Mouse (Mus musculus): ENCODE results near the gene Trp53i13. TPM values are rescaled to one million over a fixed set of nuclear protein-coding genes. Genes with fewer than 3 reads are reported as not detected.

The Trp53i13 gene
- polyA plus RNA-seq, 1 experiment from 2014 or later = 35.0 TPM

DNA sequence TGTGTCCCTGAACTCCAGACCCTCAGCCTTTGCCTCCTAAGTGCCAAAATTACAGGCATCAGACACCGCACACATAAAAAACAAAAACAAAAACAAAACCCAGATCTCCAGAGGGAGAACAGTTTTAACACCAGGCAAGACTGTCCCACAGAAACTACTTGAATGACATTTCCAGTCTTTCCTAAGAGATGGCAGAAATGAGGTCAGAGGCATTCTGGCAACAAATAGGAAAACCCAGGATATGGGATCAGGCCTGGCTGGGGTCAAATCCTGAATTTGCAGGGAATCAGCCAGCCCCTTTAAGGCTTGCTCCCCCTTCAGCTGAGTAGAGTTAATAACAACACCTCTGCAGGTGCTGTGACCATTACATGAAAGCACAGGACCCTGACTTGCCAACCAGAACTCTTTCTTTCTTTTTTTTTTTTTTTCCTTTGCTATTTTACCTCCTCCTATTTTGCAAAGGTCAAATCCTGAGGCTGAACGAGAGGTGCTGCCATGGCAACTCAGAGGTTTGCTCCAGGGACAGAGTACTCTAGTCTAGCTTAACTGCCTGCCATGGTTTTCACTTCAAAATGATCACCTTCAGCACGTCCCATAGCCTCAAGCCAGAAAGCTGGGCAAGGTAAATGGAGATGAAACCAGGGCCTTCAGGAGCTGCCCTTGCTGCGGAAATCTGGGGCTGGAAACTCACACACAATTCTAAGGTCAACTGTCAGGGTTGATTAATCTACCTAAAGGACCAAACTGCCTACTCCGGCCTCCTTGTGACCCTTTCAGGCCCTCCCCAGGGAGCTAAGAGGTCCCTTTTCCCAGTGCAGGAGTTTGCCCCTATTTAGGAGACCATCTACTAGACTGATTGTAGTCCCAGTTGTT lies 1.0 kb upstream of the Trp53i13 start:
- H3K9me3 ChIP-seq = no peaks in the 10 kb centered on the region
- H3K27ac ChIP-seq (replicated peaks) = no peak overlapping the region
- peaks cover 79% of the 10 kb centered on the region for H3K4me1 ChIP-seq
- H3K4me3 ChIP-seq = 0 out of 2 replicates have a peak overlapping the region, but pooled peaks have one; percentile 69
- WGBS = 48% methylated on average over 5 of the region's 5 CpGs
- H3K27me3 ChIP-seq (replicated peaks; ENCODE audit: low read depth, poor library complexity, severe bottlenecking) = peaks cover 42% of the 10 kb centered on the region
- H3K36me3 ChIP-seq (replicated peaks) = no peaks in the 10 kb centered on the region
- DNase-seq (ENCODE audit: low spot score) = no peak

DNA sequence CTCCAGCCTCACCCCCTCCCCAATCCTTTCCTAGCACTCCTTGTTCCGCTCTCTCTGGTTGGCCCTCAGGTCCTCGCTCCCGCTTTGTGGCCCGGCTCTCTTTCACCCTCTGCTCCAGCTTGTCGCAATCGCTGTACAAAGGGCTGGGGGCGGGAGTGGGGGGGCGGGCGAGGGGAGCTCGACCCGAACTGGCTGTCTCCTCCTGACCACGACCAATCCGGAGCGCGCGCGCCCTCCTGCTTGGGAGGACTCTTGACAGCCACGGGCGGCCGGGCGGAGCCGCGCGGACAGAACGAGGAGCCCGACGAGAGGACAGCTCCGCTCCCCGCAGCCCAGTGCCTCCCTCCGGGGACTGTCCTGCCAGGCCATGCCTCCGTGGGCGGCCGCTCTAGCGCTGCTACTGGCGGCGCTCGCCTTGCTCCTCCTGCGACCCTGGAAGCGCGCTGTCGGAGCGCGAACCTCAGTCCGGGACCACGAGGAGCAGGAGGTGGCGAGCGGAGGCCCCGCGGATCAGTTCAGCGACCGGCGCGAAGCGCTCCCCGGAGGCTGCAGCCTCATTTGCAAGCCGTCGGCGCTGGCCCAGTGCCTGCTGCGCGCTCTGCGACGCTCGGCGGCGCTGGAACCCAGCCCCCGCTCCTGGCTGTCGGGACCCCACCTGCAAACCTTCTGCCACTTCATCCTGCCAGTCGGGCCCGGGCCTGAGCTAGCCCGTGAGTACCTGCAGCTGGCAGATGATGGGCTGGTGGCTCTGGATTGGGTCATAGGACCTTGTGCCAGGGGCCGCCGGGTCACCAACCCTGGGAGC lies 746 bp downstream of the Trp53i13 start, which contains the start of gene Abhd15:
TSS of gene Abhd15 (plus strand) at position 290 of the 805 bp plus-strand sequence.
- peaks cover 7% of the 10 kb centered on the region for H3K36me3 ChIP-seq (replicated peaks)
- H3K27ac ChIP-seq (replicated peaks) = peak within 1 kb of the TSS; percentile 69
- H3K27me3 ChIP-seq (replicated peaks; ENCODE audit: low read depth, poor library complexity, severe bottlenecking) = peaks cover 42% of the 10 kb centered on the region
- H3K4me3 ChIP-seq = peak within 1 kb of the TSS; percentile 69
- peaks cover 74% of the 10 kb centered on the region for H3K4me1 ChIP-seq
- DNase-seq (ENCODE audit: low spot score) = peak; percentile 90
- under 1% methylated on average over 72 of the region's 72 CpGs for WGBS
- H3K9me3 ChIP-seq = no peaks in the 10 kb centered on the region

DNA sequence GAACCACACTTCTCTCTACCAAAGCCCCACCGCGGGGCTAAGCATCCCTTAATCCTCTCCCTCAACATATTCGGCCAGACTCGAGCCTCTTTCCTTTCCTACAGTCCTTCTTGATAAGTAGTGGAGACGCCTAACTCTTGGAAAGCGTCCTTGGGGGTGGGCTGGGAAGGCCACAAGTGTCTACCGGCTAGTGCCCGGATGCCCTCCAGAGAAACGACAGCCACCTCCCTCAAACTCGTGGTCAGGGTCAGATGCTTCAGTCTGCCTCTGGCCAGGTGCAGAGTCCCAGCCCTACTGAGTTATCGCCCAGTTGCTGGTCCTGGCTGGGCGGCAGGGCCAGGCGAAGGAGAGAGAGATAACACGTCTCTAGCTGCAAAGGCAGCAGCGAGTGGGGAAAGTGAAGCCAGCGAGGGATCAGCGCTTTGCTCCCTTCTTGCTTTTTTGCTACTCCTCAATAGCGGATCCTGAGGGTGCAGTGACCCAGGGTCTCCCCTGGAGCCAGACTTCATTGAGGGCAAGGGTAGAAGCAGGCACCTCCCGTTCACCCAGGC lies 1.4 kb downstream of the Trp53i13 start:
- Histone ChIP-seq H3K36me3 (replicated peaks) (peaks cover 14% of the 10 kb centered on the region), H3K27ac (replicated peaks) (peak overlapping the region; percentile 69), H3K9me3 (no peaks in the 10 kb centered on the region), H3K27me3 (replicated peaks; ENCODE audit: low read depth, poor library complexity, severe bottlenecking) (peaks cover 42% of the 10 kb centered on the region), H3K4me1 (peaks cover 68% of the 10 kb centered on the region), H3K4me3 (peak overlapping the region; percentile 69)
- no peak for DNase-seq (ENCODE audit: low spot score)
- WGBS = 3% methylated on average over 19 of the region's 19 CpGs

- no peak for DNase-seq (ENCODE audit: low spot score)
- Histone ChIP-seq H3K27me3 (replicated peaks; ENCODE audit: low read depth, poor library complexity, severe bottlenecking) (peaks cover 41% of the 10 kb centered on the region), H3K27ac (replicated peaks) (peak overlapping the region; percentile 57; the same call in 1 of the 2 replicates), H3K9me3 (no peaks in the 10 kb centered on the region), H3K4me1 (peaks cover 65% of the 10 kb centered on the region), H3K4me3 (peak overlapping the region; percentile 69), H3K36me3 (replicated peaks) (peaks cover 19% of the 10 kb centered on the region)
- 3% methylated on average over 10 of the region's 10 CpGs for WGBS
Observed at GRCm38 (mm10) chr11:77513811-77514170, 2.0 kb downstream of the Trp53i13 start.

- H3K4me1 ChIP-seq = peaks cover 67% of the 10 kb centered on the region
- DNase-seq (ENCODE audit: low spot score) = peak; percentile 97
- H3K27me3 ChIP-seq (replicated peaks; ENCODE audit: low read depth, poor library complexity, severe bottlenecking) = peaks cover 35% of the 10 kb centered on the region
- H3K4me3 ChIP-seq = peak overlapping the region; percentile 69
- H3K36me3 ChIP-seq (replicated peaks) = peaks cover 24% of the 10 kb centered on the region
- H3K9me3 ChIP-seq = no peaks in the 10 kb centered on the region
- peak overlapping the region; percentile 87 for H3K27ac ChIP-seq (replicated peaks)
- WGBS = under 1% methylated on average over 84 of the region's 84 CpGs
Observed at GRCm38 (mm10) chr11:77512891-77513810, 2.6 kb downstream of the Trp53i13 start.

DNA sequence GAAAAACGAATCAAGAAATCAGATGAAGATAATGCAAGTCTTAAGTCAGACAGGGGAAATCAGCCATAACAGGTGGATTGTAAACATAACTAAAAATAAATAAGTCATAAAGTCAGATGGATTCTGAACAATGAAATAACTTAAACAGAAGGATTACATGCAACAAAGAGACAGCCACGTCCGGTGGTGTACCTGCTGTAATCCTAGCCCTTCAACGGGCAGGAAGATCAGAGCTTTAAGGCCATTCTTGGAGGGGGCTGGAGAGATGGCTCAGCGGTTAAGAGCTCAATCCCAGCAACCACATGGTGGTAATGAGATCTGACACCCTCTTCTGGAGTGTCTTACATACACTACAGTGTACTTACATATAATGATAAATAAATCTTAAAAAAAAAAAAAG lies 4.4 kb downstream of the Trp53i13 start:
- DNase-seq (ENCODE audit: low spot score) = no peak
- peaks cover 26% of the 10 kb centered on the region for H3K27me3 ChIP-seq (replicated peaks; ENCODE audit: low read depth, poor library complexity, severe bottlenecking)
- peaks cover 39% of the 10 kb centered on the region for H3K36me3 ChIP-seq (replicated peaks)
- peaks cover 60% of the 10 kb centered on the region for H3K4me1 ChIP-seq
- H3K27ac ChIP-seq (replicated peaks) = no peak overlapping the region
- H3K4me3 ChIP-seq = no peak overlapping the region
- no peaks in the 10 kb centered on the region for H3K9me3 ChIP-seq
- WGBS = 78% methylated on average over 5 of the region's 5 CpGs

DNA sequence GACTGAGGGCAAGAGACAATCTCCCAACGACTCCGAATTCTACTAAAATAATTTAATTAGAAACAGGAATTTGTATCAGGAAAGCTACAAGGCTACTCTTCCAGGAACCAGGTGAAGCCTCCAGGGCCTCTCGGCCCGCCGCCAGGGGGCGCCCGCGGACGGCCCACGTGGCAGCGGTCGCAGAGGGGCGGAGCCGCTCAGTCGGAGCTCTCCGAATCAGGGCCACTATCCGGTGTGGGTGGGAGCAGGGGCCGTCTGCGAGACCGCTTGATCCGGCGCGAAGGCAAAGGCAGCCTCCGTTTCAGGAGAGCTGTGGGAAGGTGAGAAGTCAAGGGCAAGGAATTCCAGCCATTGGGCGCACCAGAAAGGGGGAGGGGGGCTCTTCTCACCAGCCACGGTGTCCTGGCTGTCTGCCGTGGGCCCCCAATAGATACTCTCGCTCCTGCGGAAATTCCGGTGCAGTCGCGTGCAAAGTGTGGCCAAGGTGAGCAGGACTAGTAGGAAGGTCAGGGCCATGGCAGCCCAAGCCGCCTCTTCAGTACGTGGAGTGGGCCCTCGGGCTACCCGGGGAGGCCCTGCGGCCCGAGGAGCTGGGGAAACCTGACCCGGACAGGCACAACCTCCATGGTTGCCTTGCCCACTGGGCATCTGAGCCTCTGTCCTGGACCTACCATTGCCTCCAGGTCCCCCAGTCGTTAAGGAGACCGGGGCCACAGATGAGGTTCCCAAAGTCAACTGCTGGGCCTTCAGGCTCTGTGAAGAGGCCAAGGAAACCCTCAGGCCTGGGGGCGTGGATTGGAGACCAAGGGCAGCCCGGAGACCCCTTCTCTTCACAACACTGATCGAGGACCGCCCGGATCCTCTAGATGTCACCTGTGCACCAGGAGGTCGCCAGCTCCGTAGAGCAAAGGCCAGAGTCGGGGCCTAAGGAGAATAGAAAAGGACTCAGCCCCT lies 7.4 kb downstream of the Trp53i13 start:
- peaks cover 33% of the 10 kb centered on the region for H3K4me1 ChIP-seq
- H3K27ac ChIP-seq (replicated peaks) = peak overlapping the region; percentile 73
- no peaks in the 10 kb centered on the region for H3K9me3 ChIP-seq
- H3K27me3 ChIP-seq (replicated peaks; ENCODE audit: low read depth, poor library complexity, severe bottlenecking) = no peaks in the 10 kb centered on the region
- 19% methylated on average over 49 of the region's 49 CpGs for WGBS
- DNase-seq (ENCODE audit: low spot score) = peak; percentile 90
- peak overlapping the region; percentile 52 for H3K4me3 ChIP-seq
- H3K36me3 ChIP-seq (replicated peaks) = peaks cover 69% of the 10 kb centered on the region

DNA sequence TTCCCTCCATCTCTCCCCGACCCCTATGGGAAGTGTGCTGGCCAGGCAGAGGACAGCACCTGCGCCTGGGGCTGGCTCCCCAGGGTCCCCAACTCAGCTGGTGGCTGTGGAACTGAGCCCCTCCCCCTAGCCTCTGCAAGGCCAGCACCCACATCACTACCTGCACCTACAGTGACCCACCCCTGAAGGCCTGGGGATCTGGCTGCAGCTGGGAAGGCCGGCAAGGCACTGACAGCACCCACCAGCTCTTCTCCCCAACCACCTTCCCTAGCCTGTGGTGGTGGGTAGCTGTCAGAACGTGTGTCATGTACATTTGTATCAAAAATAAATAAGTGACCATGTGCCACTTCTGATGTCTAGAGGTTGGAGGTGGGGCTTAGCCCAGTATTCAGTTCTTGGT lies 8.4 kb downstream of the Trp53i13 start:
- Histone ChIP-seq H3K4me3 (no peak overlapping the region), H3K27ac (replicated peaks) (no peak overlapping the region), H3K36me3 (replicated peaks) (peaks cover 78% of the 10 kb centered on the region), H3K27me3 (replicated peaks; ENCODE audit: low read depth, poor library complexity, severe bottlenecking) (no peaks in the 10 kb centered on the region), H3K4me1 (peaks cover 30% of the 10 kb centered on the region), H3K9me3 (no peaks in the 10 kb centered on the region)
- WGBS = 74% methylated on average over 4 of the region's 4 CpGs
- peak; percentile 13 for DNase-seq (ENCODE audit: low spot score)

GRCm38 (mm10) chr11:77506941-77507340 lies 8.8 kb downstream of the Trp53i13 start:
- peaks cover 83% of the 10 kb centered on the region for H3K36me3 ChIP-seq (replicated peaks)
- no peak overlapping the region for H3K4me3 ChIP-seq
- 88% methylated on average over 6 of the region's 6 CpGs for WGBS
- DNase-seq (ENCODE audit: low spot score) = no peak
- H3K9me3 ChIP-seq = no peaks in the 10 kb centered on the region
- no peak overlapping the region; the same call in 1 of the 2 replicates for H3K27ac ChIP-seq (replicated peaks)
- H3K4me1 ChIP-seq = peaks cover 26% of the 10 kb centered on the region
- no peaks in the 10 kb centered on the region for H3K27me3 ChIP-seq (replicated peaks; ENCODE audit: low read depth, poor library complexity, severe bottlenecking)

DNA sequence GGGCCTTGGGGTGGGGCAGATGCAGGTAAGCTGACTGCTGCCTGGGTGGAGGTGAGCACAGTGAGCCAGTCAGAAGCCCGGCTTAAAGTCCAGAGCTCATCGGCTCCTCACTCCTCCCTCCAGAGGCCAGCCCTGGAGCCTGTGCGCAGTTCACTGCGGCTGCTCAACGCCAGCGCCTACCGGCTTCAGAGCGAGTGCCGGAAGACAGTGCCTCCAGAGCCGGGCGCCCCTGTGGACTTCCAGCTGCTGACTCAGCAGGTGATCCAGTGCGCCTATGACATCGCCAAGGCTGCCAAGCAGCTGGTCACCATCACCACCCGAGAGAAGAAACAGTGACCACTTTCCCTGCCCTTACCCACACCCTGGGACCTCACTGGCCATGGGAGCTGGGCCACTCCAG lies 9.5 kb downstream of the Trp53i13 start:
- no peak for DNase-seq (ENCODE audit: low spot score)
- Histone ChIP-seq H3K4me3 (no peak overlapping the region), H3K36me3 (replicated peaks) (peaks cover 89% of the 10 kb centered on the region), H3K27me3 (replicated peaks; ENCODE audit: low read depth, poor library complexity, severe bottlenecking) (no peaks in the 10 kb centered on the region), H3K9me3 (no peaks in the 10 kb centered on the region), H3K27ac (replicated peaks) (no peak overlapping the region; the same call in 1 of the 2 replicates), H3K4me1 (peaks cover 24% of the 10 kb centered on the region)
- 88% methylated on average over 14 of the region's 14 CpGs for WGBS

Measured in embryonic facial prominence, embryonic 10.5 days (tissue).